Mouse (Mus musculus): ENCODE measurements around the gene Vmn2r113.
"Not testable (repeated sequence)": the region's sequence is repeated elsewhere in the genome, so short reads cannot be mapped to it uniquely, and the experiment has no call there.

Gene Vmn2r113

DNA sequence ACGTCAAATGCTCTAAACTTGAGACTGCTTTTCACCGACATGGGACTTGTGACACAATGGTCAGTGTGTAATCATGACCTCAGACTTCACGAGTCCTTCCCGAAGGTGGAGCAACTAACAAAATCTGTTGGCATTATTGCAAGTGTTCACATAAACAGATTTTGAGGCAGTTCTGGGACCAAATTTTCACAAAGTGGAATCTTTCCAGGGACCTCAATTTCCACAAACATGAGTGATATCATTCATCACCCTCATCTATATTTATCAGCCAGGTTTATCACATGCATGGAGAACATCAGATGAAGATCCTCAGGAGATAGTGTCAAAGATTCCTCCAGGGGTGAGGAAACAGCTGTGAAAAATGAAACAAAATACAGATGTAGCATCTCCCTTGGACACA, at the start of gene Vmn2r113:
Gene Vmn2r113 (plus strand): TSS at position 301 of the 400 bp plus-strand sequence.
- DNase-seq (ENCODE audit: low spot score in 2 of 2), result not testable (repeated sequence)

All from right cerebral cortex, postnatal 36 days (tissue).